Mouse (Mus musculus) CH12.LX (cell line): ENCODE data around the gene Pcbp2.
A peak's percentile ranks its signal among the peaks of the same experiment; 100 is the strongest.

ENCODE experiments used
- CTCF ChIP-seq, 2 experiments: IDR thresholded peaks in 1 of 2; conservative IDR thresholded peaks in 1 of 2; 2 replicates each; pipeline ENCODE4 v1.5.1; 2011 to 2012; ENCODE audit warnings: low read depth in 2 of 2, low read length in 2 of 2, improper control_type of control experiment in 1 of 2, inconsistent platforms in 1 of 2, mild to moderate bottlenecking in 1 of 2, moderate library complexity in 1 of 2
- EP300 ChIP-seq: IDR thresholded peaks from 2 replicates; pipeline ENCODE4 v1.6.1; 2011; ENCODE audit warnings: low read length, improper control_type of control experiment
- KAT2A ChIP-seq: IDR thresholded peaks from 2 replicates; pipeline ENCODE4 v1.6.1; 2012; ENCODE audit warnings: low read length, improper control_type of control experiment, inconsistent platforms; ENCODE audit not compliant: insufficient replicate concordance
- MAX ChIP-seq: IDR thresholded peaks from 2 replicates; pipeline ENCODE4 v1.6.1; 2011; ENCODE audit warnings: low read length, improper control_type of control experiment
- NELFE ChIP-seq: IDR thresholded peaks from 2 replicates; pipeline ENCODE4 v1.6.1; 2011; ENCODE audit warnings: low read depth, low read length, improper control_type of control experiment
- PAX5 ChIP-seq: IDR thresholded peaks from 2 replicates; pipeline ENCODE4 v1.6.1; 2012; ENCODE audit warnings: low read length, inconsistent platforms, mixed read lengths
- POLR2A ChIP-seq: IDR thresholded peaks from 2 replicates; pipeline ENCODE4 v1.6.1; 2011; ENCODE audit warnings: low read depth, mild to moderate bottlenecking, improper control_type of control experiment, low read length
- POLR2AphosphoS2 ChIP-seq: IDR thresholded peaks from 2 replicates; pipeline ENCODE4 v1.6.1; 2011; ENCODE audit warnings: low read depth, low read length, improper control_type of control experiment
- RAD21 ChIP-seq: IDR thresholded peaks from 2 replicates; pipeline ENCODE4 v1.6.1; 2011; ENCODE audit warnings: low read depth, mild to moderate bottlenecking, low read length, improper control_type of control experiment, moderate library complexity
- ZC3H11A ChIP-seq: IDR thresholded peaks from 2 replicates; pipeline ENCODE4 v1.6.1; 2012; ENCODE audit warnings: low read depth, mild to moderate bottlenecking, inconsistent platforms, low read length, improper control_type of control experiment

- TF ChIP-seq MAX (0 out of 2 replicates have a peak, but pooled peaks have one; percentile 1), CTCF (conservative IDR thresholded peaks at IDR 0.05 in 1 of 2, IDR thresholded peaks at IDR 0.05 in 1 of 2; ENCODE audit: low read depth in 2 of 2, low read length in 2 of 2) (no peak), RAD21 (no peak), EP300 (no peak), POLR2AphosphoS2 (peak; percentile 94; the same call in 1 of the 2 replicates), KAT2A (no peak), PAX5 (no peak), NELFE (peak; percentile 94), POLR2A (peak; percentile 96), ZC3H11A (no peak)
Measured at GRCm38 (mm10) chr15:102517631-102517975, 47.3 kb downstream of the Pcbp2 start.
